Mouse (Mus musculus) cerebellum, adult 2 months (tissue): ENCODE measurements at regions not wholly inside any gene's neighbourhood (a gene's known extent, or its start where the extent isn't known, plus 50 kb on each side); places are given as distances from the start of the nearest gene placed in this dataset.

Source experiments
- DNase-seq, 2 experiments: peaks; one replicate each; pipeline ENCODE4 v3.0.0; 2021
- H3K27ac ChIP-seq: fragments of 200-500 bp; 2 replicates; pipeline ENCODE4 v1.5.1; 2012; ENCODE audit warnings: low read length, control low read depth, inconsistent platforms; ENCODE audit not compliant: insufficient read depth
- H3K27me3 ChIP-seq: fragments of 200-500 bp; 2 replicates; pipeline ENCODE4 v1.6.1; 2012; ENCODE audit warnings: inconsistent platforms, mild to moderate bottlenecking, low read length, moderate library complexity; ENCODE audit not compliant: control insufficient read depth, insufficient read depth
- H3K4me1 ChIP-seq: fragments of 200-500 bp; 2 replicates; pipeline ENCODE4 v1.6.1; 2011; ENCODE audit warnings: low read length; ENCODE audit not compliant: control insufficient read depth, insufficient read depth
- H3K4me3 ChIP-seq: fragments of 200-500 bp; replicated peaks from 2 replicates; pipeline ENCODE3; 2011; ENCODE audit warnings: mild to moderate bottlenecking, low read depth, low read length, control low read depth; ENCODE audit not compliant: insufficient read depth
- CTCF ChIP-seq: fragments of 200-500 bp; IDR thresholded peaks from 2 replicates; pipeline ENCODE4 v1.5.1; 2011; ENCODE audit warnings: low read depth, mild to moderate bottlenecking, control low read depth, low read length, moderate library complexity, borderline replicate concordance; ENCODE audit not compliant: insufficient read depth
- POLR2A ChIP-seq: fragments of 200-500 bp; IDR thresholded peaks from 2 replicates; pipeline ENCODE4 v1.6.1; 2011; ENCODE audit warnings: low read length, control low read depth, borderline replicate concordance; ENCODE audit not compliant: insufficient read depth
- WGBS: fragments of 180-500 bp; shearing (Covaris S2); methylation state at CpG from one replicate; pipeline ENCODE4 v1.1.7; 2018; 5-methylcytosine and 5-hydroxymethylcytosine counted together

DNA sequence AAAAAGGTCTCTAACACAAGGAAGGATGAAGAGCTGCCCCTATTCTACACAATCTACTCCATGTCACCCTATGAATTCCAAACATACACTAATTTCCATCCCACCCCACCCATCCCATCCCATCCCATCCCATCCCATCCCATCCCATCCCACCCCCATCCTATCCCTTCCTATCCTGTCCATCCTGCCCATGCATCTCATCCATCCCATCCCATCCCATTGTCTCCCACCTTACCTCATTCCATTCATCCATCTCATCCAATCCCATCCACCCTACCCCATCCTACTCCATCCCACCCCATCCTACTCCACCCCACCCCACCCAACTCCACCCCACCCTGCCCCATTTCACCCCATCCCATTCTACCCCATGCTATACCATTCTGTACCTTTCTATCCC is 91.9 kb upstream of the Fam92a start:
- no peak for DNase-seq
- H3K27ac ChIP-seq, result no peak overlapping the region
- TF ChIP-seq CTCF, result no peak
- TF ChIP-seq POLR2A, result no peak
- no peak overlapping the region for H3K4me3 ChIP-seq
- H3K4me1 ChIP-seq, result no peaks in the 10 kb centered on the region; the same call in 1 of the 2 replicates
- no peaks in the 10 kb centered on the region for H3K27me3 ChIP-seq

GRCm38 (mm10) chr4:12263197-12263596 is 91.4 kb upstream of the Fam92a start:
- no peak overlapping the region for H3K4me3 ChIP-seq
- H3K27ac ChIP-seq, result no peak overlapping the region
- WGBS, result 47% methylated on average over 10 of the region's 10 CpGs
- TF ChIP-seq POLR2A (no peak), CTCF (no peak)
- H3K27me3 ChIP-seq, result no peaks in the 10 kb centered on the region
- DNase-seq, result no peak
- no peaks in the 10 kb centered on the region; the same call in 1 of the 2 replicates for H3K4me1 ChIP-seq

DNA sequence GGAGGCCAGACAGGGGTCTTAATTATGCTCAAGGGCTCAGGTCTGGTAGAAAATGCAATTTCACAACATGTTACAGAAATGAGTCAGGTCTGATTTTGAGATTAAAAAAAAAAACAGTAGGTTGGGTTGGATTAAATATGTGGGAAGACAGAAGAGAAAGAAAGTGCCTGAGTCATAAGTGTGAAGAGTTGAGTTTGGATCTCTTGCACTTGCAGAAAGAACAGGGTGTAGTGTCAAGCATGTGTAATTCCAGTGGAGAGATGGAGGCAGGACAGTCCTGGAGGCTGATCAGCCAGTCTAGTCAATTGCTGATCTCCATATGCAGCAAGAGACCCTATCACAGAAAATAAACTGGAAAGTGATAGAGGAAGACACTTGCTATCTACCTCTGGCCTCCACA is 76.2 kb upstream of the Fam92a start:
- TF ChIP-seq CTCF (no peak), POLR2A (no peak)
- Histone ChIP-seq H3K27me3 (no peaks in the 10 kb centered on the region), H3K4me3 (no peak overlapping the region), H3K4me1 (no peaks in the 10 kb centered on the region), H3K27ac (no peak overlapping the region)
- no peak for DNase-seq

DNA sequence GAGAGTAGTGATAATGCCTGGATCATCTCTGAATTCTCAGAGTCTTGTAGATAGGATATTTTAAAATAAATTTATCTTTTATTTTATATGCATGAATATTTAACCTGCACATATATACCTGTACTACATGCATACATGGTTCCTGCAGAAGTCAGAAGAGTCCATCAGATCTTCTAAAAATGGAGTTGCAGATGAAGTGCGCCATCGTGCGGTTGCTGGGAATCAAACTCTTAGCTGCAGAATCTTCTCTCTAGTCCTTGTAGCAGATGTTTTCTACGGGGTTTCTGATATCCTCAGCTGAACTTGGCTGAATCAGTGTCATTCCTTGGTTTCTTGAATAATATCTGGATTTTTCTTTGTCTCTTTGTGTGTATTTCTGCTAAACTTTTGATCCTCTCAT is 74.8 kb upstream of the Fam92a start:
- no peaks in the 10 kb centered on the region for H3K4me1 ChIP-seq
- no peak overlapping the region for H3K4me3 ChIP-seq
- no peak for DNase-seq
- WGBS, result 83% methylated on average over 4 of the region's 4 CpGs
- H3K27me3 ChIP-seq, result no peaks in the 10 kb centered on the region
- H3K27ac ChIP-seq, result no peak overlapping the region
- TF ChIP-seq CTCF (no peak), POLR2A (no peak)

DNA sequence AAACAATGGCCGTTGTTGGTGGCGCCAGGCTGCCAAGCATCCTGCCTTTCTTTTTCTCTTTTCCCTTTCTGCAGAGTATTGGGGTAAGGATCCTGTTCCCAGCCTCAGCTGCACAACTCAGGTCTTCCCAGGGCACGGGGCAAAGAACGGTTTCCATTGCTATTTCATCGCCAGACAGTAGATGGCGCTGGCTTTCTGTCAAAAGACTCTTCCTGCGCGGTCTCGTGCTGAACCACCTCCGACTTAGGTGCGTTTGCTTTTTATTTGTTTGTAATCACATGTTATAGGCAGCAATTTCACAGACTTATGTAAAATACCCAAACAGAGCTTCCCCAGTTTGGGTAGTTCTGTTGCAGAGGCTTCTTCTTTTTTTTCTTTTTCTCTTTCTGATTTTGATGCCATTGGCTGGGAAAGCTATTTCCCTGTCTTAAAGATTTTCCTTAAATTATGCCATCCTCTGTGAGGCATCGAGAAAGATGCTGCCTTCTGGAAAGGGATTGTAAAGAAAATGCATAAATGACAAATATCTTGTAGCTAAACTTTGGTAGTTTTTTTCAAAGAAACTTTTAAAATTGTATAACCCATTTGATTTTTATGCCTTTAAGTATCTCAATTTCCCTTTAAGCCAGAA is 69.2 kb upstream of the Fam92a start:
- 1% methylated on average over 12 of the region's 12 CpGs for WGBS
- Histone ChIP-seq H3K27ac (no peak overlapping the region), H3K4me3 (no peak overlapping the region), H3K4me1 (no peaks in the 10 kb centered on the region), H3K27me3 (no peaks in the 10 kb centered on the region)
- TF ChIP-seq POLR2A (no peak), CTCF (peak; percentile 96)
- peak; percentile 61 to 72 for DNase-seq

DNA sequence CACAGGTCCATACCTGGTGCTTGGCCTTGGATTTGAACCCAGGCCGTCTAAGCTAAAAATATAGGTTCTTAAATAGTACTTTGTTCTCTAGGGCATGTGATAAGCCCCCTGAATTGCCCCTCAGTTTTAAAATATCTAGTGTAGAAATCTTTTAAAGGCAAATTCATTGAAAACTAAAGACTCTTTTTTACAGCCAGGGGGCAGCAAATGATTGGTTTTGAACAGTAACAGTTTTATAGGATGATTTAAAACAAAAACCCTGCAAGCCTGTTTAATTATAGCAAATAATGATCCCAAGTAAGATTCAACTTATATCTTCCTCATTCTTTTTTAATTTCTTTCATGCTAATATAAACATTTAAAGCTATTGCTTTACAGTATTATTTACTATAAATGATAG is 58.9 kb upstream of the Fam92a start:
- Histone ChIP-seq H3K4me3 (no peak overlapping the region), H3K27me3 (no peaks in the 10 kb centered on the region), H3K4me1 (no peaks in the 10 kb centered on the region), H3K27ac (no peak overlapping the region)
- TF ChIP-seq POLR2A (no peak), CTCF (no peak)
- 82% methylated on average over 1 of the region's 1 CpGs for WGBS
- DNase-seq, result no peak
